Mouse (Mus musculus): ENCODE data around the gene Gm3594. TPM values are rescaled to one million over a fixed set of nuclear protein-coding genes. Genes with fewer than 3 reads are reported as not detected.
"Not testable (repeated sequence)": the region's sequence is repeated elsewhere in the genome, so short reads cannot be mapped to it uniquely, and the experiment has no call there.

Gene Gm3594
- polyA plus RNA-seq, 1 experiment from 2014 or later = not detected

DNA sequence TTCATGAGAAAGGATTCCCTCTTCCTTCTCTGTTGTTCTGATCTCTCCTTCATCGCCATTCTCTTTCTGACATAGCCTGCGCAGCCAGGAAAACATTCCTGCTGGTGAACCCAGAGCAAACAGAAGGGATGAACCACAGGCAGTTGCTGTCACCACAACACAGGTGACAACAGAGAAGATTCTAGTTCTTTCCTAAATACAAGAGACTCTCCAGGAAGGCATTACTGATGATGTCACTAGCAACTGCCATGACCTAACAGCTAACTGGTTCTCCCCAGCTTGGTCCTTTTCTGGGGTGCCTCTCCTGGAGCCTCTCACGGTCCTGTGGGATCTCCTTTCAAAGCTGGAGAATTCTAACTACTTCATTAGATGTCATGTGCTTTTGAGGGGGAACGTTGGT, 54.2 kb downstream of the Gm3594 start, which contains the start of gene Gm16440:
Gm16440 (minus strand) TSS at position 101 of the 400 bp plus-strand sequence.
- WGBS = 81% methylated on average over 2 of the region's 4 CpGs
- not testable (repeated sequence) for H3K4me2 ChIP-seq (replicated peaks; ENCODE audit: low read depth); H3K27me3 ChIP-seq (replicated peaks; ENCODE audit: control insufficient read depth, insufficient read depth, low read length); H3K9me3 ChIP-seq (ENCODE audit: control insufficient read depth); H3K4me1 ChIP-seq (replicated peaks; ENCODE audit: control insufficient read depth, insufficient read depth, low read length); H3K4me3 ChIP-seq (ENCODE audit: low read depth, low read length); H3K36me3 ChIP-seq (ENCODE audit: control insufficient read depth, insufficient read depth); ATAC-seq; H3K9ac ChIP-seq (ENCODE audit: low read depth, low read length); H3K27ac ChIP-seq (ENCODE audit: low read depth, low read length)

Other genes with a start within 250 kb of the Gm3594 start
- not detected in 2 replicates for gene Gm21560, start 225.3 kb downstream of the Gm3594 start, polyA plus RNA-seq (2015; fragmentation: Nextera tagmentation; extraction: Ambion mirVana)
- 0.70 and 1.1 TPM in 2 replicates for gene Gm3411, start 157.4 kb downstream of the Gm3594 start, polyA plus RNA-seq (2015; fragmentation: Nextera tagmentation; extraction: Ambion mirVana)
- not detected in 2 replicates for gene Gm21103, start 139.8 kb downstream of the Gm3594 start, polyA plus RNA-seq (2015; fragmentation: Nextera tagmentation; extraction: Ambion mirVana)
- gene Gm3618, start 100.9 kb downstream of the Gm3594 start, polyA plus RNA-seq (2015; fragmentation: Nextera tagmentation; extraction: Ambion mirVana) = not detected in 2 replicates
- gene Gm16440, start 54.3 kb downstream of the Gm3594 start, polyA plus RNA-seq (2015; fragmentation: Nextera tagmentation; extraction: Ambion mirVana) = not detected in 2 replicates
- 0.46 TPM in 1 of 2 replicates, not detected in the other for gene Gm3591, start 32.1 kb downstream of the Gm3594 start, polyA plus RNA-seq (2015; fragmentation: Nextera tagmentation; extraction: Ambion mirVana)
- gene Gm8356, start 92.7 kb upstream of the Gm3594 start, polyA plus RNA-seq (2015; fragmentation: Nextera tagmentation; extraction: Ambion mirVana) = not detected in 2 replicates
- gene Gm3629, start 146.0 kb upstream of the Gm3594 start, polyA plus RNA-seq (2015; fragmentation: Nextera tagmentation; extraction: Ambion mirVana) = 0.29 TPM in 1 of 2 replicates, not detected in the other
- gene Gm3460, start 177.8 kb upstream of the Gm3594 start, polyA plus RNA-seq (2015; fragmentation: Nextera tagmentation; extraction: Ambion mirVana) = not detected in 2 replicates
- gene Gm10251, start 239.6 kb upstream of the Gm3594 start, polyA plus RNA-seq (2015; fragmentation: Nextera tagmentation; extraction: Ambion mirVana) = 0.08 TPM in 1 of 2 replicates, not detected in the other

Data from intestine, postnatal 0 days (tissue).